Mouse (Mus musculus): ENCODE data around the gene Cphx1. TPM values are rescaled to one million over a fixed set of nuclear protein-coding genes. Genes with fewer than 3 reads are reported as not detected.

The Cphx1 gene
- total RNA-seq, 2 experiments from 2014 or later: not detected

Other genes starting within 250 kb of the Cphx1 start
- 10 to 100 TPM; 21.3 to 32.1 TPM for gene Ppif, start 244.2 kb upstream of the Cphx1 start, total RNA-seq (2021)
- gene Zcchc24, start 169.3 kb upstream of the Cphx1 start, total RNA-seq (2021): 10 to 100 TPM; 18.4 to 30.0 TPM
- 10 to 100 TPM; 57.3 to 95.1 TPM for gene Anxa11, start 96.1 kb upstream of the Cphx1 start, total RNA-seq (2021)
- 1 to 10 TPM in 1 of 2 experiments, not detected in 1; 3.5 TPM for gene Plac9a, start 35.2 kb upstream of the Cphx1 start, total RNA-seq (2021)
- gene Tmem254a, start 10.6 kb upstream of the Cphx1 start, total RNA-seq (2021): 1 to 10 TPM; 2.3 to 3.1 TPM
- under 1 TPM in 1 of 2 experiments, not detected in 1; 0.17 TPM for gene Duxbl1, start 40.3 kb downstream of the Cphx1 start, total RNA-seq (2021)
- gene Gm9780, start 104.4 kb downstream of the Cphx1 start, total RNA-seq (2021): 10 to 100 TPM in 1 of 2 experiments, 1 to 10 TPM in 1; 6.6 to 30.1 TPM
- gene Tmem254c, start 129.1 kb downstream of the Cphx1 start, total RNA-seq (2021): 10 to 100 TPM; 12.5 to 17.2 TPM
- not detected for gene Cphx2, start 143.2 kb downstream of the Cphx1 start, total RNA-seq (2021)
- gene Cphx3, start 144.0 kb downstream of the Cphx1 start, total RNA-seq (2021): not detected
- gene Duxbl2, start 180.0 kb downstream of the Cphx1 start, total RNA-seq (2021): not detected
- gene Plac9b, start 244.2 kb downstream of the Cphx1 start, total RNA-seq (2021): 10 to 100 TPM; 39.6 to 53.4 TPM